Mouse (Mus musculus): ENCODE measurements around the gene Reck.

DNA sequence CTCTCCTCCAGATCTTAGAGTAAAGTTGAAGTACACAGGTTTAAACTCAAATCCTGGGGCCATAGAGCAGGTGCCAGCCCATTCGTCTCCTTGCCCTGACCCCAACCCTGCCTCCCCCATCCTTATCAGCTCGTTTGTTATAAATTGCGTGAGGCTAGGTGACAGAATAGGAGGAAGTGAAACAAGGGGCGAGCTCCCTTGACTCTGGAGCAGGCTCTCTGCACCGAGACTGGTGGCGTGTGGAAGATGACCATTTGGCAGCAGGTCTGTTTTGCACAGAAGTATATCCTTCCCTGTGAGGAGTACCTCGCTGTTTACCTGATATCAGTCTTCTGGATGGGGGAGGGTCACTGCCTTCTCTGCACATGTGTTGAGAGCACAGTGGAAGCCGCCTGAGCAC is 23.9 kb downstream of the Reck start:
- TF ChIP-seq CTCF (IDR thresholded peaks at IDR 0.05; ENCODE audit: low read depth) (no peak), EP300 (IDR thresholded peaks at IDR 0.05; ENCODE audit: low read depth) (no peak)

Measured in liver, embryonic 14.5 days (tissue).